Mouse (Mus musculus) embryonic facial prominence, embryonic 11.5 days (tissue): ENCODE results near the gene Dnajc7. TPM values are rescaled to one million over a fixed set of nuclear protein-coding genes. Genes with fewer than 3 reads are reported as not detected.

Experiments used
- ATAC-seq: fragments of 200-750 bp; cut with Nextera tagmentation; replicated peaks from 2 replicates; pipeline ENCODE4 v1.8.0; 2017; ENCODE audit warnings: low read depth; ENCODE audit not compliant: insufficient number of reproducible peaks, low FRiP score, low TSS enrichment
- DNase-seq: peaks from one replicate; pipeline ENCODE4 v3.0.0-alpha.2; 2015; ENCODE audit warnings: low spot score
- H3K27ac ChIP-seq: fragments of 300-500 bp; sonication (generic); replicated peaks from 2 replicates; pipeline ENCODE4 v1.5.1; 2014; ENCODE audit warnings: mild to moderate bottlenecking, low read depth, low read length, control low read depth
- H3K27me3 ChIP-seq: fragments of 300-500 bp; sonication (generic); 2 replicates; pipeline ENCODE4 v1.6.1; 2014; ENCODE audit warnings: mild to moderate bottlenecking, low read length, moderate library complexity, mixed read lengths; ENCODE audit not compliant: control insufficient read depth, insufficient read depth
- H3K36me3 ChIP-seq: fragments of 300-500 bp; sonication (generic); replicated peaks from 2 replicates; pipeline ENCODE4 v1.6.1; 2014; ENCODE audit warnings: low read depth, mild to moderate bottlenecking, low read length, moderate library complexity, mixed read lengths; ENCODE audit not compliant: control insufficient read depth, insufficient read depth
- H3K4me1 ChIP-seq: fragments of 300-500 bp; sonication (generic); 2 replicates; pipeline ENCODE4 v1.6.1; 2014; ENCODE audit warnings: low read length, mixed read lengths; ENCODE audit not compliant: control insufficient read depth, insufficient read depth
- H3K4me2 ChIP-seq: fragments of 300-500 bp; sonication (generic); 2 replicates; pipeline ENCODE4 v1.6.1; 2014; ENCODE audit warnings: low read depth, mild to moderate bottlenecking, control low read depth, low read length, moderate library complexity
- H3K4me3 ChIP-seq: fragments of 300-500 bp; sonication (generic); 2 replicates; pipeline ENCODE4 v1.5.1; 2014; ENCODE audit warnings: low read depth, low read length, control low read depth
- H3K9ac ChIP-seq: fragments of 300-500 bp; sonication (generic); replicated peaks from 2 replicates; pipeline ENCODE4 v1.6.1; 2014; ENCODE audit warnings: mild to moderate bottlenecking, control low read depth, low read length
- H3K9me3 ChIP-seq: fragments of 300-500 bp; sonication (generic); replicated peaks from 2 replicates; pipeline ENCODE4 v1.6.1; 2016; ENCODE audit warnings: mild to moderate bottlenecking, low read length, inconsistent platforms, mixed read lengths; ENCODE audit not compliant: control insufficient read depth
- WGBS: fragments of 180-500 bp; shearing (Covaris S2); extraction: QIAGEN DNeasy Blood & Tissue Kit; methylation state at CpG from one replicate; pipeline ENCODE4 v1.1.7; 2014; 5-methylcytosine and 5-hydroxymethylcytosine counted together
- polyA plus RNA-seq: library from polyadenylated mRNA; unstranded; fragments of >200 nt; fragmentation: Nextera tagmentation; extraction: Ambion mirVana; gene quantifications from 2 replicates; pipeline ENCODE4 v1.2.1, GENCODE M21; 2014

Dnajc7 gene
- polyA plus RNA-seq, 1 experiment from 2014 or later, result 83.9 TPM

DNA sequence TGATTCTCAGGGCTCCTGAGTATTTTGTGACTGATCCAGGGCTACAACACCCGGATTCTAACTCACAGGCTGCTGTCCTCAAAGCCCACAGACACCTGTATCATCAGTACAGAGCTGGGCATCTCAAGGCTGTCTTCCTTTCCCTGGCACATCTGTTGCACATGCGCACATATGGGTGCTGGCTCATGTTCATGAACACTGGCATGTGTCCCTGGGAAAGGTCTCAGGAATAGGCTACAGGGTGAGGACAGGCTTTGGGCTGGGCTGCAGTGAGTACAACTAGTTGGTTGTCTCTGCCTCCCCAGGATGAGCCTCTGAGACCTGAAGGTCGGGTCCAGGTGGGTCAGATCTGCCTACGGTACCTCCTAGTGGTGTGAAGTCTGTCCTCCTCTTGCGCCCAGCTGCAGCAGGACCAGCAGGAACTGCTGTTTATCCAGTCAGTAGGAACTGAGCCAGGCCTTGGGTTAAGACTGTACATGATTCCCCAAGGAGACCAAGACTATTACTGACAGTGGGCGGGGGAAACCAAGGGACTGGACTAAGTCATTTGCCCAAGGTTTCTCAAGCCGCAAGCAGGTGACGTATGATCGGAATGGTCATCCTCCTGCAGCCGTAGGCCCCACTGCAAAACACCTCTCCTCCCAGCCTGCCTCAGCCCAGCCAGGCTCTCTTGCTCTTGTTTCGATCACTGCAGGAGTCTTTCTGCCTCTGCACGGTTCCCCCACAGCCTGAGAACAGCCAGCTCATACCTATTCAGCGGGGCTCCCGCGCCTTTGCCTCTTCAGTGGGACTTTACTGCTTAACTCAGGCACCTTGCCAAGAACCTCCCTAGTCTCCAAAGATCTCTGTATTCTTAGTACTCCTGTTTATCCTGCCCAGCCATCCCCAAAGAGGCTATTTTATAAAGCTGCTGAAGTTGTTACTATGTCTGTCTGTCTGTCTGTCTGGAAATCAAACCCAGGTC, 23.9 kb upstream of the Dnajc7 start:
- Histone ChIP-seq H3K4me2 (no peak overlapping the region), H3K27ac (no peak overlapping the region), H3K36me3 (no peaks in the 10 kb centered on the region), H3K9me3 (no peaks in the 10 kb centered on the region), H3K27me3 (peaks cover 13% of the 10 kb centered on the region), H3K4me1 (no peaks in the 10 kb centered on the region; the same call in none of the 2 replicates), H3K4me3 (no peak overlapping the region), H3K9ac (no peak overlapping the region)
- WGBS, result 69% methylated on average over 15 of the region's 15 CpGs
- ATAC-seq, result no peak
- DNase-seq, result no peak

DNA sequence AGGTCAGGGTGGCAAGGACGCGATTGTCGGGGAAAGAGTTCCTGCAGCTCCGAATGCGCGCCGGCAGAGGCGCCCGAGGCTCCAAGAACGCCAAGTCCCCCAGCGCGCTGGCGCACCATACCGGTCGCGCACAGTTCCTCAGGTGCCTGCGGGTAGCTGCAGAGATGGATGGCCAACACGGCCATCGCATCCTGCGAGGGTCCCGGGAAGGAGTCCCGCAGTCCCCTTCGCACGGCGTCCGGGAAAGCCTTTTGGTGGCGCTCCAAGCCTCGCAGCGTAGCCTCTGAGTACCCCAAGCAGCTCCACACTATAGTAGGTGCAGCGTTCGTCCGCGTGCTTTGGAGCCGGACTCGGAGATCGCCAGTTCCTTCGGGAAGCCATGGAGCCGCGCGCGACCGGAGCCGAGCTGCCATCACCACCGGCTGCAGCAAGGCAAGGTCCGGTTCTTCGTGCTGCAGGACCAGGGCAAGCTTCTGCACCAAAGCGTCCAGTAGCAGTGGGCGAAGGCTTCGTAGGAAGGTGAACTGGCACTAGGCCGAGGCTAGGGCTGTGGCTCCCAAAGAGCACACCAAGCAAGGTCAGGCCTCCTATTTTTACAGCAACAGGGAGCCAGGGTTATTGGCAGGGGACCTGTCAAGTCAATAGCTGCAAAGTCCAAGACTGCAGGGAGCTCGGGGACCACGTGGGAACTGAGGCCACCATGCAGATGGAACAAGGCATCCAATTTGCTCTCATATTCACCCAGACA, 20.4 kb upstream of the Dnajc7 start:
- Histone ChIP-seq H3K9me3 (no peaks in the 10 kb centered on the region), H3K27ac (no peak overlapping the region), H3K4me1 (no peaks in the 10 kb centered on the region; the same call in none of the 2 replicates), H3K36me3 (no peaks in the 10 kb centered on the region), H3K27me3 (peaks cover 13% of the 10 kb centered on the region), H3K9ac (peak overlapping the region; percentile 48), H3K4me3 (peak overlapping the region; percentile 29), H3K4me2 (peak overlapping the region; percentile 78)
- WGBS, result 7% methylated on average over 52 of the region's 52 CpGs
- no peak for ATAC-seq
- DNase-seq, result peak; percentile 81

DNA sequence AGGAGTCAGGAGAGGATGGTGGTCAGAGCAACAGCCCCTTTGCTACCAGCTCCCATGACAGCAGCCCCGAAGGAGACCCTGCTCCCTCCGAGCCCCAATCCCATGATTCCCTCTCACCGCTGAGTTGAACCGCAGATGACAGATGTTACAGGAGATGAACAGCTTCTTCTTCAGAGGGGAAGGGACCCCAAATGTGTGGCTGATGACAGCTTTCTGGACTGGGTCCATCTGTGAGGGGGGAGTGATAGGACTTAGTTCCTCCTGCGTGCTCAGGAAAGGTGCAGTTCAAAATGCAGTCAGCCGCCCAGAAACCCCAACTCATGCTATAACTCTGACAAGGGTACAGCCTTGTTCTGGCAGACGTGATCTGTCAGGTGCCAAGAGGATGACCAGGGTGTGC, 14.6 kb upstream of the Dnajc7 start:
- no peak overlapping the region for H3K27ac ChIP-seq
- no peak overlapping the region for H3K4me3 ChIP-seq
- H3K36me3 ChIP-seq, result no peaks in the 10 kb centered on the region
- H3K4me1 ChIP-seq, result no peaks in the 10 kb centered on the region
- H3K27me3 ChIP-seq, result peaks cover under 1% of the 10 kb centered on the region; the same call in 1 of the 2 replicates
- H3K4me2 ChIP-seq, result no peak overlapping the region
- WGBS, result 76% methylated on average over 7 of the region's 7 CpGs
- no peak for DNase-seq
- no peak overlapping the region for H3K9ac ChIP-seq
- no peaks in the 10 kb centered on the region for H3K9me3 ChIP-seq
- no peak for ATAC-seq

DNA sequence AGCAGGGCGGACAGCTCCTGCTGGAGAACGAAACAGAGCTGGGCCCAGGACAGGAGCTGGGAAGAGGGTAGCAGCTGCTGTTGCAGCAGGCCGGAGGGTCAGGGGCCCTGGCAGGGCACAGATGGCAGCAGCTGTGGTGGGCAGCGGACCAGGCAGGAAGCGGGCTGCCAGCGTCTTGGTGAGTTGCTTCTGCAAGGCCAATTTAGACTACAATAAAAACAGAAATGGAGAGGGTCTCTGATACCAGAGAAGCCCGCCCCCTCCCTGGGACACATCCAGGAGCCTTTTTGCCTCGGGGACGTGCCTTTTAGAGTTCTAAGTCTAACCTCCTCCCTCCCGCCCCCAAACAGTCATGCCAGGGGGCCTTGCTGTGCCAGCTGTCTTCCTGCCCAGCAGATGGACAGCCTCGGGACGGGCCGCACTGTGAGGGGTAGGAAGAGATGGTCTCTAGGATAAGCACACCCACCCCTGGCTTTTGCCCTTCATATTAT, 8.9 kb upstream of the Dnajc7 start:
- H3K9ac ChIP-seq, result no peak overlapping the region
- ATAC-seq (no peak), DNase-seq (no peak)
- H3K36me3 ChIP-seq, result peaks cover 7% of the 10 kb centered on the region
- H3K27ac ChIP-seq, result no peak overlapping the region
- H3K4me2 ChIP-seq, result no peak overlapping the region
- no peaks in the 10 kb centered on the region; the same call in 1 of the 2 replicates for H3K4me1 ChIP-seq
- no peak overlapping the region for H3K4me3 ChIP-seq
- WGBS, result 61% methylated on average over 13 of the region's 13 CpGs
- H3K9me3 ChIP-seq, result no peaks in the 10 kb centered on the region
- H3K27me3 ChIP-seq, result no peaks in the 10 kb centered on the region

DNA sequence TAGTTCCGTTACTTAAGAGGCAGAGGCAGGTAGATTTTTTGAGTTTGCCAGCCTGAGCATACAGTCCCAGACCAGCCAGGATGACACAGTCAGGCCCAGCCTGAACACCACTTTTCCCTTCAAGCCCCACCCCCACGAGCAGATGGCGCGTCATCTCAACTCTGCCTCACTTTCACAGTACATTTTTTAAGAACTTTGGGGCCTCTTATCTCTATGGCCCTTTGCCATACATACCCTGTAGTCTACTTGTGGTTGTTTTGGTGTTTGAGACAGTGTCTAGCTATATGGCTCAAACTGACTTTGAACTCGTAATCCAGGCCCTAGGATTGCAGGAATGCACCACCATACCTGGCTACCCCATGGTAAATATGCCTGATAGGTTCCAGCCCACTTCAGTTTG, 8.1 kb upstream of the Dnajc7 start:
- H3K4me3 ChIP-seq, result no peak overlapping the region
- no peak for DNase-seq
- H3K27me3 ChIP-seq, result no peaks in the 10 kb centered on the region
- H3K36me3 ChIP-seq, result peaks cover 7% of the 10 kb centered on the region
- ATAC-seq, result no peak
- H3K4me1 ChIP-seq, result no peaks in the 10 kb centered on the region; the same call in 1 of the 2 replicates
- H3K9ac ChIP-seq, result no peak overlapping the region
- H3K4me2 ChIP-seq, result no peak overlapping the region
- no peak overlapping the region for H3K27ac ChIP-seq
- WGBS, result 95% methylated on average over 5 of the region's 5 CpGs
- H3K9me3 ChIP-seq, result no peaks in the 10 kb centered on the region

DNA sequence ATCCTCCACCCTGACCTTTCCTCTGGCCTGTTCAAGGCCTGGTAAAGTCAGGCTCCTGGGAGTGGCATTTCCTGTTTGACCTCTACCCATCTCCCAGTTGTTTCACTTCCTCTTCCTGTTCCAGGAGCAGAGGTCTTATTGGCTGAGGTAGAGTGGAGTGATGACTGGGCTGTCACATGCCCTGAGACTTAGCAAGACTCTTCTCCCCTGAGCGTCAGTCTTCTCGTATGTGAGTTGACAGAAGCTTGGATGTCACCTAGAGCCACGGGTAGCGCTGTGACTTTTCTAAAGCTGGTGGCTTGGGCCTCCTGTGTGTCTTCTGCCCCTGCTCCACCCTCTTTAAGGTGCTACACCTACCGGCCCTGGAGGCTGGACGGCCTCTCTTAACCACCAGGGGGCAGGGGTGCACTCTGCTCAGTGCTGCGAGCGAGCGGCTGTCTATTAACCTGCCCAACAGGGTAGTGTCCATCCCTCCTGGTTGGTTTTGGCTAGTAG, 6.8 kb upstream of the Dnajc7 start:
- Histone ChIP-seq H3K4me3 (no peak overlapping the region), H3K9ac (no peak overlapping the region), H3K27ac (no peak overlapping the region), H3K9me3 (no peaks in the 10 kb centered on the region), H3K27me3 (no peaks in the 10 kb centered on the region), H3K4me2 (no peak overlapping the region), H3K4me1 (no peaks in the 10 kb centered on the region; the same call in 1 of the 2 replicates), H3K36me3 (peaks cover 7% of the 10 kb centered on the region)
- DNase-seq, result peak; percentile 68
- WGBS, result 27% methylated on average over 9 of the region's 9 CpGs
- ATAC-seq, result no peak; the same call in 1 of the 2 replicates

DNA sequence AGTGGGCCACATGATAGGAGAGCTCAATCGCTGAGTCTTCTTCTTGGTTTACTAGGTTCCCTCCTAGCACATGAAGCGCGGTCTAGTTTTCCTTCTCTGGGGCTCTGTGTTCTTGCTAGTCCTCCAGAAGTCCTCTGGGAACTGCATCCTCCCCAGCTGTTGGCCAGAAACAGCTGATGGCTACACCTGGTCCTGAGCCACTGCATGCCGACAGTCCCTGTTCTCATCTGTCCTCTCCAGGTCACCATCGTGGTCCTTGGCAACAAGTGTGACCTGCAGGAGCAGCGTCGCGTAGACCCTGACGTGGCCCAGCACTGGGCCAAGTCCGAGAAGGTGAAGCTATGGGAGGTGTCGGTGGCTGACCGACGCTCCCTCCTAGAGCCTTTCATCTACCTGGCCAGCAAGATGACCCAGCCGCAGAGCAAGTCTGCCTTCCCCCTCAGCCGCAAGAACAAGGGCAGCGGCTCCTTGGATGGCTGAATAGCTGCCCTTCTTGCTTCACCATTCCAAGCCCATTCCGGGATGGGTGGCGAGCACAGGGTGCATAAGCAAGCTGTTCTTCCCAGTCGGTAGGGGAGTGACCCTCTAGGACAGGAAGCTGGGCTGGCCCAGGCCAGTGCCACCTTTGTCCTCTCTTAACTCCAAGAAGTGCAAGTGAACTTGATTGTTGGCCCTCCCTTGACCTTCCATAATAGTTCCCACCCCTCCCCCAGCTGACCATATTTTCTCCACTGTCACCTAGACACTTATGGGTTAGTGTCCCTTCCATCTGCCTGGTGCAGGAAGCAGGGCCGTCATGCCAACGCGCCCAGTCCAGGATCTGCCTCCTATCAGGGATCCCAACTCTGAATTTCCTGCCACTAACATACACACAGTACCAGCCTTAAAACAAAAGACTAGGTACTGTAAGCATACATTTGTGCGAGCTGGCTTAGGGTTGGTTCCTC, 6.1 kb upstream of the Dnajc7 start:
- DNase-seq, result no peak
- ATAC-seq, result no peak
- H3K4me2 ChIP-seq, result no peak overlapping the region
- no peaks in the 10 kb centered on the region; the same call in 1 of the 2 replicates for H3K4me1 ChIP-seq
- H3K27ac ChIP-seq, result no peak overlapping the region
- no peak overlapping the region for H3K9ac ChIP-seq
- WGBS, result 94% methylated on average over 23 of the region's 23 CpGs
- H3K4me3 ChIP-seq, result no peak overlapping the region
- H3K27me3 ChIP-seq, result no peaks in the 10 kb centered on the region
- no peaks in the 10 kb centered on the region for H3K9me3 ChIP-seq
- peaks cover 7% of the 10 kb centered on the region for H3K36me3 ChIP-seq
